Mouse (Mus musculus) naive thymus-derived CD4-positive, alpha-beta T cell, adult 2 months (primary cell): Measurements from ENCODE around the gene Spint4.
"Not testable (repeated sequence)": the region's sequence is repeated elsewhere in the genome, so short reads cannot be mapped to it uniquely, and the experiment has no call there.

Source experiments
- DNase-seq: peaks from one replicate; pipeline ENCODE4 v3.0.0-alpha.2; 2011; ENCODE audit warnings: low read depth

Spint4 gene

DNA sequence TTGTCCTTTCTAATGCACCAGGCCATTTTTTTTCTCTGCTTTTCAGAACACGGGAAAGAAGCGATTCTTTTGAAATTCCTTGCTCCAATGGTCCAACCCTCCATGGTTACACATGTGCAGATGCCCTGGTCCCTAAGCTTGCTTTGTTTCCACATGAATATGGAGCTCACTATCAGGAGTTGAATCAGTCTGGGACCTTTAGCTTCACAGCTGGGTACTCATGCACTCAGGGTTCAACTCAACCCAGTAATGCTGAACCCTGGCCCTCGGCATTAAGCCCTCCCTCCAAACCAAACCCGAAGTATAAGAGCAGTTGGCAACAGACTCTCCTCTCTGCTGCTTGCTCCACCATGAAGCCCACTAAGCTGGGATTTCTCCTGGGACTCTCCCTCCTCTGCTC is at the start of gene Spint4:
Gene Spint4 (plus strand): TSS at position 301 of the 400 bp plus-strand sequence.
- DNase-seq: no peak

DNA sequence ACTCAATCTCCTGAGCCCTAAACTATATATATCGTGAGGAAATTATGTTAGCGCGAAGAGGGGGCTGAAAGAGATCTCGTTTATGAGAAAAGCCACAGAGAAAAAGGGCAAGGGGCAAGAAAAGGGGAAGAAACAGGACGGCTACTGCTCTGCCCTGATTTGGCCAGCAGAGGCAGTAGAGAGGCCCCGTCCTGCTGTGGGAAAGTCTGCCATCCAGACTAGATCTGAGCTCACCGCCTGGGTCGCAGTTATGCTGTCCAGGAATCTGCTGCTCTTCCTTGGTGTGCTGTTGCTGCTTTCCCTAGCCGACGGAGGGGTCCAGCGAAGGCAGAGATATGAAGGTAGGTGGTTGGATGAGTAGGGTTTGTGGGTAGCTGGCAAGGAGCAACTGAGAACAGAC is 42.4 kb upstream of the Spint4 start, which contains the start of gene Wfdc10:
Gene Wfdc10 (plus strand): TSS at position 189 of the 400 bp plus-strand sequence.
- DNase-seq: peak; percentile 29

DNA sequence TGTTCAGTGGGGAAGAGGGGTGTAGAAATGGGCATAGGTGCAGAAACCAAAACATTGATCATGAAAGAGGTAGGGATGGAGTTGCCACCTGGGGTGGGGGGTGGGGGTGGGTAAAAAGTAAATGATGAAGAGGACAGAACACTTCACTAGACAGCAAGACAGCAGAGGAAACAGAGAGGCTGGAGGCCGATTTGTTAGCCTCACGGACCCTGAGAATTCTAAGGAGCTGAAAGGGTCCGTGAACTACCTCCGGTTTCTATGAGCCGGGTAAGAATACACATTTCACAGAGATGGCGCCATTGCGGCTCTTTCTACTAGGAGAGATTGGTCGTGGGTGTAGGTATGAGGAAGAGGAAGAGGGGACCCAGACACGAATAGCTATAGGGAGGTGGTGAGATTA is 41.8 kb upstream of the Spint4 start, which contains the start of gene Wfdc9:
Gene Wfdc9 (minus strand): TSS at position 101 of the 400 bp plus-strand sequence.
- DNase-seq: no peak

DNA sequence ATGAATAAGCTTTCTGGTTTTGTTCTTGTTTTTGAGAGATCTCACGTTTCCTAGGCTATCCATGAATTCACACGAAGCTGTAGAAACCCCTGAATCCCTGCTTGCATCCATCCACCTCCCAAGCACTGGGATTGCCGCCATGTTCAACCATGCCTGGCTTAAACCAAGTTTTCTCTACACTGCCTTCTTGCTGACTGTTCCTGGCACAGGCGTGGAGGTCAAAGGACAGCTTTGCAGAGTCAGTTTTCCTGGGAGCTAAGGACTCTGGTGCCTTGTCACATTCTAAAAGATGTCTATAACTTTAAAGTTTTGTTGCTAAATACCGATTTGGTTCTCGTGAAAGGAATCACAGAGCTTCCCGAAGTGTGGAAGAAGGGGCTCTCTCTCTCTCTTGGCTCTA is 33.5 kb upstream of the Spint4 start:
- no peak for DNase-seq

DNA sequence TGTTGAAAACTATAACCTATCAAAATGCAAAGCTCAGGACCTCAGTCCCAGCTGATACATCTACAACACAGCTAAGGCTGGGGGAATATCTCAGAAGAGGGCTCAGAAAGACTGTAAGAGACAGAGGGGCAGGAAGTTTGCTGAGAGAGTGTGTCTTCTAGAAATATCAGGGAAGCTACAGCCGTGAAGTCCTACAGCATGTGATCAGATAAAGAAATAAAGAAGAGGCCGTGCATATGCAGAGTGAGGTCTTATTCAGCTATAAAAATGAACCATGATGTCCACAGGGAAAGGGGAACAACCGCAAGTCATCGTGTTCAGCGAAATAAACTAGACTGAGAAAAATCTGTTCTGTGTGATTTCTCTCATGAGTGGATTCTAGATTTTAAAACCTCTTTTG is 28.0 kb upstream of the Spint4 start:
- no peak for DNase-seq

DNA sequence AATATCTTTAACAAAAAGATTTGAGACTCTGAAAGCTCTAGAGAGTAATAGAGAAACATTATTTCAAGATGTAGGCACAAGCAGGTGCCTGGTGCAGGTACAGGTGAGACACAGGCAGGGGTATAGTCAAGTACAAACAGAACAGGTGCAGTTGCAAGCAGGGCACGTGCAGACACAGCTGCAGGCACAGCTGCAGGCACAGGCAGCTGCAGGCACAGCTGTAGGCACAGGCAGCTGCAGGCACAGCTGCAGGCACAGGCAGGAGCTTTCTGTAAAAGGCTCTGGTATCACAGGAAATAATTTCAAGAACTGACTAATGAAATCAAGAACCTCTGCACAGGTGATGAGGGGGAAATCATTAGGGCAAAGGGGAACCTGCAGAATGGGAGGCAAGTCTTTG is 27.4 kb upstream of the Spint4 start:
- no peak for DNase-seq

DNA sequence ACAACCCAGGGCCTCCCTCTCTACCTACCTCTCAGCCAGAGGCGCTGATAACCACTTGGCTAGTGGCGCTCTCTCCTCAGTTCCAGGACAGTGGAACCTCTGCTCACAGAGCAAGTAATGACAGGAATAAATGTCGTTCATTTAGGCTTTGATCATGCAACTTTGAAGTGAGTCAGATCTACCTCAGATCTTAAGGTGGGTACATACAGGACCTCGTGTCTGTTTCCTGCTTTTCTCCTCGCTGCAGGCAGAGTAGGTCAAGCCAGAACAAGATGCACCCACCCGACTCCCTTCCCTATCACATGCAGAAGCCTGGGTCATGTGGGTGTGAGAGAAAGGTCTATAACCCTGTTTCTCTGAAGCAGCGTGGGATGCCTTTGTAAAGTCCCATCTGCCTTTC is 24.3 kb upstream of the Spint4 start, which contains the start of gene Wfdc11:
Gene Wfdc11 (minus strand): TSS at position 101 of the 400 bp plus-strand sequence.
- no peak for DNase-seq

DNA sequence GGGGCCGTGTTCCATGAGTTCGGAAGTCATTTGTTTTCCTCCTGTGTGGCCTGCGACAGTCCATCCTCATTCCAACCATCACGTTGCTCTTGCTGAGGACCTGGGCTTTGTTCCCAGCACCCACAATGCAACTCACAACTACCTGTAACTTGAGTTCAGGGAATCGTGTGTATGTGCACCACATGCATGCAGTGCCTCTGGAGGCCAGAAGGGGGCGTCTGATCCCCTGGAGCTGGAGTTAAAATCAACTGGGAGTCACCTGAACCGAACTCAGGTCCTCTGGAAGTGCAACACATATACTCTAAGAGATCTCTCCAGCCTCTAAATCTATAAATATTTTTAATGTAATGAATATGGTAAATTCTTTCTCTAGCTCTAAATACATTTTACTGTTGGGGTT is 22.2 kb upstream of the Spint4 start:
- no peak for DNase-seq

DNA sequence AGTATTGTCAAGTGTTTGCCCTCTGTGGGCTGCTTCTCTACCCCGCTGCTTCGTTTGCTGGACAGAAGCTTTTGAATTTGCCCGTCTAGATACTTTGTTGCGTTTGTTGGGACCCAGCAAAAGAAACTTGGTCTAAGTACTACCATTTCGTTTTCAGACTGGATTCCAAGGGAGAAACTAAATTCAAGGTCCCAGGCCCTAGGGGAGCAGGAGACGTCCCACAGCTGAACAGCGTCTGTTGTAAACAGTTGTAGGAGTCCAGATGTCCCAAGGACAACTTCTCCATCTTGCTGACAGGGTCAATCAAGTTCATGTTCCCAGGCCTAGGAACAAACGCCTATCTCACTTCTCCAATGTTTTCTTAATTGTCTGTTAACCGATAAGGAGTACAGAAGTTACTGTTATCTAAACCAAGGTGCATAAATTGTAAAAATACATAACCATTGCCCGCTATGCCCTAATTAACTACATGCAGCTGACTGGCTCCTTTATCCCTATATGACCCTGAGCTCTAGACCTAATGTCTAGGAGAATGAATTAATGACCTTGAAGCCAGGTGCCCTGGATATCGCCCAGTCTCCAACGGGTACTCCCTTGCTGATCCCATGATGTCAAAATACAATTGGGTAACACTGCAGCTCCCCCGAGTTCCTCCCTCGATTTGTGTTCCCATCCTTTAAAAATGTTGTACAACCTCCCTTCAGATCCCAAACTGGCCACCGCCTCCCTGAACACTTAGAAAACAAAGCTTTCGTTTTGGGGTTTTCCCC is 21.2 kb upstream of the Spint4 start:
- no peak for DNase-seq

DNA sequence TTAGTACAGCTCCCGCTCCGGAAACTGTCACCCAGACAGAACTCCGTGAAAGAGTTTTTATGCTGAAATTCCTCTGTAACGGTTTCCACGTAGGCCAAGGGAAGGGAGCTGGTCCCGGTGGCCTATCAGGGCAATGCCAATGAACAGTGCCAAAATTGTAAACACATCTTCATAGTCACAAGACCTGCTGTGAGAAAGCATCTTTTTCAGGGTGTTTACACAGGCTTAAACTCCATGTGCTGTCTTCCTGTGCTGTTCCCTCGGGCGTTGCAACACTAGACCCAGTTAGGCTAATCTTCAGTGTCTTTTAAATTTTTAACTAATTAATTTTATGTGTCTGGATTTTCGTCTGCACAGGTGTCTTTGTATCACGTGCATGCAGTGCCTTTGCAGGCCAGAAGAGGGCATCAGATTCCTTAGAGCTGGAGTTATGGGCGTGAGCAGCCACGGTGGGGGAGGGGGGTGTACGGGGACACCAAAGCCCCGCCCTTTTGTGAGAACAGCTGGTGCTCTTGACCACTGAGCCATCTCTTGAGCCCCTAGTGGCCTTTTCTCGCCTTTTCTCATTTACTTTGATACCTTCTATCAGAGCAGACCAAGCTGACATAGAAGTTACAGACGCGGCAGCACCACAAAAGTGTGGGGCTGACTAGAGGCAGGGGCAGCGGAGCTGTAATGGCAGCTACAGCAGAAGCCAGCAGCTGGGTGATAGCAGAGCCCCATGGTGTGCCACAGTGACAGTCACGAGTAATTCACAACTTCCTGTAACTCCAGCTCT is 19.3 kb upstream of the Spint4 start:
- peak; percentile 66 for DNase-seq

DNA sequence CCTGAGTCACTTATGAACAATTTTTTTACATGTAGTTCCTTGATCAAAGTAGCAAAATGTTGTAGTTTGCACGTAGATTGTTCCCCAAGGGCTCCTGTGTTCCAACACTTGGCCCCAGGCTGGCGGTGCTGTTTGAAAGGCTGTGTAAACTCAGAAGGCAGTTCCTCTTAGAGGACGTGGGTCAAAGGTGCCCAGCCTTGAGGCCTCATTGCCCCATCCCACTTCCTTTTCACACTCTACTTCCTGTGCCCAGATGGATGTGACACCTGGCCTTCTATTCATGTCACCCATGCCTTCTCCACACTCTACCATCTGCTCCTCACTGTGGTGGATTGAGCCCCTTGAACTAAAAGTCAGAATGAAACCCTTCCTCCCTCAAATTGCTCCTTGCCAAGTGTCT is 18.4 kb upstream of the Spint4 start:
- DNase-seq: no peak

DNA sequence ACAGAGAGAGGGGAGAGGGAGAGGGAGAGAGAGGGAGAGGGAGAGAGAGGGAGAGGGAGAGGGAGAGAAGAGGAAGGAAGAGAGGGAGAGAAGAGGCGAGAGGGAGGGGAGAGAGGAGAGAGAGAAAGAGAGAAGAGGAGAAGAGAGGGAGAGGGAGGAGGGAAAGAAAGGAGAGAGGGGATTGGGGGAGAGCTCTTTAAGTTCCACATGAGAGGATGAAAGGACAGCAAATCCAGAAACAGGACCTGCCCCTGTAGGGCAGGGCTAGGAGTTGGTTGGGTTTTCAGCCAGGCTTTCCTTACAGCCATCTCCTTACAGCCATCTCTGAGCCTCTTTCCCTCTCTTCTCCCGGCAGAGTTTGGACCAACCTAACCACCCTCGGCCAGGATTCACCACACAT is 13.5 kb upstream of the Spint4 start, which contains the start of gene Wfdc13:
Gene Wfdc13 (plus strand): TSS at position 301 of the 400 bp plus-strand sequence.
- DNase-seq: no peak

DNA sequence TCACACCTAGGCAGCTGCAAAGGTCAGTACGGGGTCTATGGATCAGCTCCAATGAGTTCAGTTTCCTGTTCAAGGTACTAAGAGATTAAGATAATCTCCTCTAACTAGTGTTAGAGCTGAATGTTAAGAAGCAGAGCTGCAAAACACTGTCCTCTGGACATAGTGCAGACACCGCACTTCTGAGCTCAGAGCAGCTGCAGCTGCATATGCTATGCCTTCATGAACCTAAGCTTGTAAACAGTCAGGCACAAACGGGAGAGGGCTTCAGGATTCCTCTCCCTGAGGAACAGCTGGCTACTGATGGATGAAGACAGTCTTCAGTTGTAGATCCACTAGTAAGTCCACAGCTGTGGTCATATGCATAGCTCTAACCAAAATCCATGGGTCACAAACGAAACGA is 2.7 kb downstream of the Spint4 start:
- DNase-seq: no peak

DNA sequence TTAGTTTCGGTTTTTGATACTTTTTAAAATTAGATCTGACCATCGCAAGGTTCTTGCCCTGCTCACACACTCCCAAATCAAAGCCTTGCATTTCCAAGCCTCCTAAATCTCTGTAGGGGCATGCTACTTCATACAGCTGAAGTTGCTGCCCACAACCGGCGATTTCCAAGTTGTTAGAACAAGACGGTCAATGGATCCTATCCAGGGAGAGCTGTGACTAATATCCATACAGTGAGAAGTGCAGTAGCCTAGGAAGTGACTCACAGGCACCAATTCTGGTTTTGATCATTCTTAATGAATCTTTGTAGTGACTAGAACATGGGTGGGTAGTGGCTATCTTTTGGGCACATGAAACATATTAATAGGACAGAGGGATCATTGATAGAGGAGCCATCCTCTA is 3.5 kb downstream of the Spint4 start:
- no peak for DNase-seq

DNA sequence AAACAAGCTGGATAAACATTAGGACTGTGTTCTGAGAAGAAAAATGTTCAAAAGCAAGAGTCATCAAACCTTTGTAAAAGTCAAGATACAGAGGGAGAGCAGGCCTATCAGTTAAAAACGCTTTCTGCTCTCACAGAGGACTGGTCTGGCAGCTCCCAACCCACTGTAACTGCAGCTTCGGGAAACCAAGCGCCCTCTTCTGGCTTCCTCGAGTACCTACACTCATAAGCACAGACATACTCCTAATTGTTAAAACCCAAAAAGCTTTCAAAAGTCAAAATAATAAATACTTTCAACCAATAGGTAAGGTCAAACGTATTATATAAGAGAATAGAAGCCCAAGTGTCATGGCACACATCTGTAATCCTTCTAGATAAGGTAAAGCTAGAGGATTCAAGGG is 5.9 kb downstream of the Spint4 start:
- no peak for DNase-seq

DNA sequence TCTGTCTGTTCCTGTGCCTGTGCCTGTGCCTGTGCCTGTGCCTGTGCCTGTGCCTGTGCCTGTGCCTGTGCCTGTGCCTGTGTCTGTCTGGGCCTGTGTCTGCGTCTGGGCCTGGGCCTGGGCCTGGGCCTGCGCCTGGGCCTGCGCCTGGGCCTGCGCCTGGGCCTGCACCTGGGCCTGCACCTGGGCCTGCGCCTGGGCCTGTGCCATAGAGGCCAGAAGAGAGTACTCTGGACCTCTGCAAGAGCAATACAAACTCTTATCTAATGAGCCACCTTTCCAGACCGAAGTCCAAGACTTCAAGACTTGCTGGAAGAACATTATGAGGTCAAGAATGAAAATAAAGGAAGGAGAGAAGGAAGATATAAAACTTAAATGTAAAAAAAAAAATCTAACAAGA is 7.0 kb downstream of the Spint4 start:
- DNase-seq: no peak

DNA sequence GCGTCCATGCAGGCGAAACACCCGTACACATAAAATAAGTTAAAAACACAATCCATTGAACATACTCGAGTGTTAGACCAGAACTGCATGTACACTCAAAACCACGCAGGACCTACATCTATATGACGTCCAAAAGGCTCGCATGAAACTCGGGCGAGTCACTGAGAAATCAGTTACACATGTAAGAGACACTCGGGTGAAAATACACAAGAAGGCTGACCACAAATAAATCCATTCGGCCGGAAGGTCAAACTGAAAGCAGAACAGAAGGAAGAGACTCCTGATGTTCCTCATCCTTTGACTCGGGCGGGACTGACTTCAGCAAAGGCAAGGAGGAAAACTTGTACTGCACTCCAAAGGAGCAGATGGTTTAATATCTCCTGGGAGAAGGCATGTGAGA is 7.7 kb downstream of the Spint4 start:
- DNase-seq: no peak

DNA sequence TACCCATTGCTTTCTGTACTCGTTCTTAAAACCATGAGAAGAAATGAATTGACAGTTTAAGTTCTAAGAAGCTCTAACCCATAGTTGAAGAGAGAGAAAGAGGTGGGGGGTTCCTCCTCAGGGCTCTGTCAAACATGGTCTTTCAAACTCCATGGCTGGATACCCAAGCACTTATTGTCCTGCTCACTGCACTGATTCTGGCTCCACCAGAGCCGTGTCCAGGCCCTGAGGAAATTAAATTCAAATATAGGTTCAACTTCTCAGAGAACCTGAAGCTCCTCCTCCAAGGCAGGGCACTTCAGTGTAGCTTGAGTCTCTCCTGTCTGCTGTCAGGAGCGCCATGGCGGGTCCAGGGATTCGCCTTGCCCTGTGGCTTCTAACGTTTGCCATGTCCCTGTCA is 16.7 kb downstream of the Spint4 start, which contains the start of gene Spint5:
Gene Spint5 (plus strand): TSS at position 301 of the 400 bp plus-strand sequence.
- DNase-seq: no peak

DNA sequence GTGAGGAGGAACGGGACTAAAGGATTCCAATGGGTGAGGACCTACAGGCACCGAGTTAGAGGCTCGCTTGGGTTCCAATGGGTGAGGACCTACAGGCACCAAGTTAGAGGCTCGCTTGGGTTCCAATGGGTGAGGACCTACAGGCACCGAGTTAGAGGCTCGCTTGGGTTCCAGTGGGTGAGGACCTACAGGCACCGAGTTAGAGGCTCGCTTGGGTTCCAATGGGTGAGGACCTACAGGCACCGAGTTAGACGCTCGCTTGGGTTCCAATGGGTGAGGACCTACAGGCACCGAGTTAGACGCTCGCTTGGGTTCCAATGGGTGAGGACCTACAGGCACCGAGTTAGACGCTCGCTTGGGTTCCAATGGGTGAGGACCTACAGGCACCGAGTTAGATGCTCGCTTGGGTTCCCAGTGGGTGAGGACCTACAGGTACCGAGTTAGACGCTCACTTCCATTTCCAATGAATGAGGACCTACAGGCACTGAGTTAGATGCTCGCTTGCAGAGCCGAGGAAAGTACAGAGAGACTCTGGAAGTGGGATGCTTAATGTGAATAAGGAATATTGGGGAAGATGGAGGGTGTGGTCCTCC is 18.0 kb downstream of the Spint4 start:
- not testable (repeated sequence) for DNase-seq

DNA sequence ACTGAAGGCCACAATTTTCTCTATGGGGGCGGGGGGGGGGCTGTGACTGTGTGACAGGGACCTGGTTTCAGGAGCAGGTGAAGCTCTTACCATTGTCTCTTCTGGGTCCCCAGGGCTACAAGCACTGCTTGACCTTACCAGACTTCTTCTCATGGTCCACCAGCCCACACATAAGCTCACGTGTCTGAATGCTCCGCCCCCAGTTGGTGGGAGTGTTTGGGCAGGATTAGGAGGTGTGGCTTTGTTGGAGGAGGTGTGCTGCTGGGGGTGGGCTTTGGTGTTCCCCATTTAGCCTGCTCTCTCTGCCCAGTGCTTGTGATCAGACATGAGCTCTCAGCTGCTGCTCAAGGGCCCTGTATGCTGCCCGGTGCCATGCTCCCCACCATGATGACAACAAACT is 25.0 kb downstream of the Spint4 start:
- no peak for DNase-seq

DNA sequence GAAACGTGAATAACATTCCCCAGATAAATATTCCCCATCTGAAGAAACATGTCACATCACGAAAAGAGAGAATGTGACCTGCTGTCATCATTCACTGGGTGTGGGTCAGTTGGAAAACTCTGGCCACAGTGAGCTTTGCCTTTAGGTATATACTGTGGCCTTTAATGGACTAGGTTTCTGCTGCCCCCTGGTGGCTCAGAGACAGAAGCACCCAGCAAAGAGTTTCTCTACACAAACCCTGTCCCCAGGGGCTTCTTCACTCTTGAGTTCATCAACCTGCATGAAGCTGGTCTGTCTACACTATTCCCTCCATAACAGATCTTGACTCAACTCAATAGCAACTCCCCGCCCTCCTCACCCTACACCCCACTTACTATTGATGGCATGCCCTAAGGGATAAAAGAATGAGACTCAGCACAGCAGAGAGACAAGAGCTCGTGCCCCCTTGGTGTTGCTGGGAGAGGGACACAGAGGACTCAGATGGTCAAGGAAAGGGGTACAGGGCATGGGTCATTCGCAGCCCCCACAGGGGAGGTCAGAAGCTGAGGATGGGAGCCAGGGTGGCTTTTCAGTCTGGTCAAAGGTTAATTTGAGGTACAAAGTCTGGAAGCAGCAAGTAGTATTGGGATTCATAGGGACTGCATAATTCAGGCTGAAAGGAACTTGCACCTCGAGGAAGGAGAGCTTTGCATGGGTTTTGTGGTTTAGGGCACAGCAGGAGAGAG is 27.8 kb downstream of the Spint4 start:
- DNase-seq: peak; percentile 74

DNA sequence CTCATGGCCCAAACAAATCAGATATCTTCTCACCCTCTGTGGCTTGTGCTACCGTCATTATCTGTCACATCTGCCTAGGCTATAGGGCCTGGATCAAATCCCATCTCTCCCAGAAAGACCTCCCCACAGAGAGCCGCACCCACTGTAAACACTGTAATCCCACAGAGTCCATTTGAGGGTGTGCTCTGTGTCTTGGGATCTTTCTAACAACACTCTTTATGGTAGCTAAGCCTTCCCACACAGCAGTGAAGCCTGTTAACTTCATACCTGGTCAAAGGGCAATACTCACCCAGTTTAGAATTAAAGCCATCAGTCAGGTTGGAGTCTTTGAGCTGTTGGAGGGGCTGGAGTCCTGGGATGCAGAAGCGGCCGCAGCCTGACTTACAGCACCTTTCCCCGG is 33.4 kb downstream of the Spint4 start:
- no peak for DNase-seq
